Mouse (Mus musculus) erythroblast, adult 5-6 weeks (primary cell): ENCODE data around the gene Mrps18b. TPM values are rescaled to one million over a fixed set of nuclear protein-coding genes. Genes with fewer than 3 reads are reported as not detected.
"Not testable (repeated sequence)": the region's sequence is repeated elsewhere in the genome, so short reads cannot be mapped to it uniquely, and the experiment has no call there.

Source experiments
- ATAC-seq: replicated peaks from 2 replicates; pipeline ENCODE4 v1.8.0; 2016; ENCODE audit warnings: moderate number of reproducible peaks, mild to moderate bottlenecking, moderate TSS enrichment, inconsistent platforms; ENCODE audit not compliant: poor library complexity, low FRiP score, severe bottlenecking
- total RNA-seq, 2 experiments: library from RNA; stranded (forward) in 1 of 2; stranded (reverse) in 1 of 2; fragments of 150-400 nt in 1 of 2; fragments of 200-764, 138-1000 nt in 1 of 2; gene quantifications; 2 replicates each; pipeline versions ENCODE4 v1.2.3 to v1.2.4; 2015 to 2017; ENCODE audit warnings: low replicate concordance in 2 of 2

The Mrps18b gene
- total RNA-seq (2015; ENCODE audit: low replicate concordance) (7.7 and 32.6 TPM in 2 replicates), total RNA-seq (2017; ENCODE audit: low replicate concordance) (7.4 and 18.9 TPM in 2 replicates)

GRCm38 (mm10) chr17:35916297-35917142 is at the start of gene Mrps18b, which contains the start of gene Ppp1r10:
Gene Mrps18b, minus strand, starts transcription at chr17:35916389.
Gene Ppp1r10, plus strand, starts transcription at chr17:35916434.
- peak; percentile 74 for ATAC-seq

GRCm38 (mm10) chr17:35963279-35963678 is 47.1 kb upstream of the Mrps18b start:
- ATAC-seq, result no peak

- no peak for ATAC-seq
These were observed 42.5 kb upstream of the Mrps18b start for GRCm38 (mm10) chr17:35958533-35959223.

GRCm38 (mm10) chr17:35954665-35955064 is 38.5 kb upstream of the Mrps18b start:
- no peak for ATAC-seq

- not testable (repeated sequence) for ATAC-seq
These were observed 36.4 kb upstream of the Mrps18b start for GRCm38 (mm10) chr17:35952559-35952958.

- ATAC-seq, result peak; percentile 47; the same call in 1 of the 2 replicates
These were observed 34.8 kb upstream of the Mrps18b start for GRCm38 (mm10) chr17:35950946-35951345.

- no peak for ATAC-seq
These were observed 23.8 kb upstream of the Mrps18b start for GRCm38 (mm10) chr17:35939941-35940340.

GRCm38 (mm10) chr17:35939108-35939507 is 22.9 kb upstream of the Mrps18b start:
- no peak for ATAC-seq

GRCm38 (mm10) chr17:35937700-35938348 is 21.6 kb upstream of the Mrps18b start:
- ATAC-seq, result peak; percentile 94

GRCm38 (mm10) chr17:35935763-35936162 is 19.6 kb upstream of the Mrps18b start:
- ATAC-seq, result peak; percentile 94

- no peak for ATAC-seq
These were observed 16.4 kb upstream of the Mrps18b start for GRCm38 (mm10) chr17:35932608-35933007.

- ATAC-seq, result 0 out of 2 replicates have a peak, but pooled peaks have one; percentile 26
These were observed 14.4 kb upstream of the Mrps18b start for GRCm38 (mm10) chr17:35930627-35931026.

- no peak for ATAC-seq
These were observed 13.3 kb upstream of the Mrps18b start for GRCm38 (mm10) chr17:35929534-35929933.

- no peak for ATAC-seq
These were observed 11.3 kb upstream of the Mrps18b start for GRCm38 (mm10) chr17:35927471-35927870.

GRCm38 (mm10) chr17:35923281-35923680 is 7.1 kb upstream of the Mrps18b start:
- no peak for ATAC-seq

GRCm38 (mm10) chr17:35922566-35922965 is 6.4 kb upstream of the Mrps18b start:
- no peak for ATAC-seq

GRCm38 (mm10) chr17:35921710-35922109 is 5.5 kb upstream of the Mrps18b start:
- ATAC-seq, result no peak

GRCm38 (mm10) chr17:35920862-35921562 is 4.8 kb upstream of the Mrps18b start:
- ATAC-seq, result no peak

GRCm38 (mm10) chr17:35920384-35920783 is 4.2 kb upstream of the Mrps18b start:
- ATAC-seq, result no peak
